Mouse (Mus musculus) midbrain, embryonic 13.5 days (tissue): ENCODE data around the gene Gm3488. TPM values are rescaled to one million over a fixed set of nuclear protein-coding genes. Genes with fewer than 3 reads are reported as not detected.
"Not testable (repeated sequence)": the region's sequence is repeated elsewhere in the genome, so short reads cannot be mapped to it uniquely, and the experiment has no call there.

Experiments
- ATAC-seq: fragments of 200-750 bp; cut with Nextera tagmentation; 2 replicates; pipeline ENCODE4 v1.8.0; 2017; ENCODE audit warnings: mild to moderate bottlenecking, moderate TSS enrichment, moderate library complexity
- H3K27ac ChIP-seq: fragments of 300-500 bp; sonication (generic); 2 replicates; pipeline ENCODE4 v1.5.1; 2015; ENCODE audit warnings: inconsistent platforms, mild to moderate bottlenecking, moderate library complexity
- H3K27me3 ChIP-seq: fragments of 300-500 bp; sonication (generic); 2 replicates; pipeline ENCODE4 v1.6.1; 2015; ENCODE audit warnings: mild to moderate bottlenecking, inconsistent platforms
- H3K36me3 ChIP-seq: fragments of 300-500 bp; sonication (generic); 2 replicates; pipeline ENCODE4 v1.6.1; 2015; ENCODE audit warnings: mild to moderate bottlenecking, inconsistent platforms
- H3K4me1 ChIP-seq: fragments of 300-500 bp; sonication (generic); replicated peaks from 2 replicates; pipeline ENCODE4 v1.6.1; 2015; ENCODE audit warnings: inconsistent platforms
- H3K4me2 ChIP-seq: fragments of 300-500 bp; sonication (generic); replicated peaks from 2 replicates; pipeline ENCODE4 v1.6.1; 2015; ENCODE audit warnings: moderate library complexity, mild to moderate bottlenecking, inconsistent platforms
- H3K4me3 ChIP-seq: fragments of 300-500 bp; sonication (generic); replicated peaks from 2 replicates; pipeline ENCODE4 v1.5.1; 2015; ENCODE audit warnings: mild to moderate bottlenecking, inconsistent platforms
- H3K9ac ChIP-seq: fragments of 300-500 bp; sonication (generic); replicated peaks from 2 replicates; pipeline ENCODE4 v1.6.1; 2015; ENCODE audit warnings: mild to moderate bottlenecking, inconsistent platforms
- H3K9me3 ChIP-seq: fragments of 300-500 bp; sonication (generic); 2 replicates; pipeline ENCODE4 v1.6.1; 2016; ENCODE audit warnings: mild to moderate bottlenecking, inconsistent platforms
- WGBS: fragments of 180-500 bp; shearing (Covaris S2); methylation state at CpG from one replicate; pipeline ENCODE4 v1.1.7; 2015; 5-methylcytosine and 5-hydroxymethylcytosine counted together
- polyA plus RNA-seq: library from polyadenylated mRNA; unstranded; fragments of >200 nt; fragmentation: Nextera tagmentation; extraction: Ambion mirVana; gene quantifications from 2 replicates; pipeline ENCODE4 v1.2.1, GENCODE M21; 2015

The Gm3488 gene
- polyA plus RNA-seq, result 8.7 and 9.5 TPM in 2 replicates

DNA sequence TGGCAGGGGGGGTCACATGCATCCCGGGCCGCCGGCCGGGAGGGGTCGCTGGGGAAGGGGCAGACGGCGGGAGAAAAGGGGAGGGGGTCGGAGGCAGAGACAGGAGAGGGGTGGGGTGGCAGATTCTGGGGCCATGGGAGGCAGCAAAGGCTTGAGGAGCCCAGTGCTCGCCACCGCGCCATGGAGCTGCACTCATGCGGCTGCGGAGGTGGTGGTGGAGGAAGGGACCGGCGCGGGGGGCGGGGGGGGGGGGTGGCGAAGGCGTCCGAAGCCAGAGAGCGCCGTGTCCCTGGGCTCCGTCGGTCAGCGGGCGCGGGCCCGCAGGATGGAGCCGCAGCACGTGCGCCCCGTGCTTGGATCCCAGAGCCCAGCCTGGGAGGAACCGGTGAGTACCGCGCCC lies at the start of gene Gm3488:
TSS of gene Gm3488 (plus strand) at position 301 of the 400 bp plus-strand sequence.
- whole genome bisulfite sequencing, result no CpG with 5 or more reads among the region's 35 CpGs
- H3K9ac ChIP-seq, H3K36me3 ChIP-seq: not testable (repeated sequence)

GRCm38 (mm10) chr14:5455367-5455766 lies 46.1 kb upstream of the Gm3488 start, which contains the start of gene Gm3194:
TSS of gene Gm3194 (minus strand) at chr14:5455467.
- not testable (repeated sequence) for ATAC-seq, H3K27ac ChIP-seq, H3K4me3 ChIP-seq, H3K4me1 ChIP-seq, H3K9ac ChIP-seq, H3K9me3 ChIP-seq, H3K4me2 ChIP-seq, H3K36me3 ChIP-seq, H3K27me3 ChIP-seq
- WGBS, result no CpG with 5 or more reads among the region's 3 CpGs

More for the DNA sequence above, at the start of gene Gm3488:
- H3K27me3 ChIP-seq, ATAC-seq, H3K9me3 ChIP-seq, H3K4me1 ChIP-seq, H3K27ac ChIP-seq, H3K4me2 ChIP-seq, H3K4me3 ChIP-seq: not testable (repeated sequence)

DNA sequence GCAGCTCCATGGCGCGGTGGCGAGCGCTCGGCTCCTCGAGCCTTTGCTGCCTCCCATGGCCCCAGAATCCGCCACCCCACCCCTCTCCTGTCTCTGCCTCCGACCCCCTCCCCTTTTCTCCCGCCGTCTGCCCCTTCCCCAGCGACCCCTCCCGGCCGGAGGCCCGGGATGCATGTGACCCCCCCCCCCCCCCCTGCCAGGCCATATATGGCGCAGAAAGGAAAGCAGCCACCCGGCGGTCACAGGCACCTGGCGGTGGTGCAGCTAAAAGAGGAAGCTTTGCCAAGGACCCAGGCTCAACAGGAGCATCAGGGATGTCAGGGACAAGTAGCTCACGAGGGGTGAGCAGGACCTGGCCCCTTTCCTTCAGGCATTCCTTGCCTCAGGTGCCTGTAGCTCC lies 41.0 kb upstream of the Gm3488 start:
- not testable (repeated sequence) for ATAC-seq, H3K4me1 ChIP-seq, H3K4me2 ChIP-seq, H3K9ac ChIP-seq, H3K9me3 ChIP-seq, H3K27ac ChIP-seq, H3K4me3 ChIP-seq, H3K36me3 ChIP-seq, H3K27me3 ChIP-seq
- no CpG with 5 or more reads among the region's 19 CpGs for WGBS

GRCm38 (mm10) chr14:5477730-5478129 lies 23.7 kb upstream of the Gm3488 start, which contains the start of gene Gm8246:
TSS of gene Gm8246 (minus strand) at chr14:5477830.
- H3K27ac ChIP-seq, H3K9ac ChIP-seq, H3K4me1 ChIP-seq, H3K27me3 ChIP-seq, H3K36me3 ChIP-seq, H3K4me3 ChIP-seq, ATAC-seq, H3K9me3 ChIP-seq, H3K4me2 ChIP-seq: not testable (repeated sequence)
- WGBS, result no CpG with 5 or more reads among the region's 3 CpGs

GRCm38 (mm10) chr14:5483907-5484306 lies 17.6 kb upstream of the Gm3488 start, which contains the start of gene Gm3187:
TSS of gene Gm3187 (plus strand) at chr14:5484207.
- not testable (repeated sequence) for H3K27ac ChIP-seq, H3K4me2 ChIP-seq
- 94% methylated on average over 4 of the region's 5 CpGs for WGBS

DNA sequence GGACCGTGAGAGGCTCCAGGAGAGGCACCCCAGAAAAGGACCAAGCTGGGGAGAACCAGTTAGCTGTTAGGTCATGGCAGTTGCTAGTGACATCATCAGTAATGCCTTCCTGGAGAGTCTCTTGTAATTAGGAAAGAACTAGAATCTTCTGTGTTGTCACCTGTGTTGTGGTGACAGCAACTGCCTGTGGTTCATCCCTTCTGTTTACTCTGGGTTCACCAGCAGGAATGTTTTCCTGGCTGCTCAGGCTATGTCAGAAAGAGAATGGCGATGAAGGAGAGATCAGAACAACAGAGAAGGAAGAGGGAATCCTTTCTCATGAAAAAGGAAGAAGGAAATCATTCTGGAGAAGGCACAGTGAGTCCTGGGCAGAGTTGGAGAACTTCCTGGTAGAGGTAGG lies 36.7 kb downstream of the Gm3488 start, which contains the start of gene Gm3532:
TSS of gene Gm3532 (plus strand) at position 301 of the 400 bp plus-strand sequence.
- not testable (repeated sequence) for H3K4me1 ChIP-seq, H3K27ac ChIP-seq, H3K27me3 ChIP-seq, H3K4me3 ChIP-seq, H3K36me3 ChIP-seq, H3K9ac ChIP-seq, ATAC-seq, H3K9me3 ChIP-seq, H3K4me2 ChIP-seq
- WGBS, result no CpG with 5 or more reads among the region's 2 CpGs

More at GRCm38 (mm10) chr14:5483907-5484306, 17.6 kb upstream of the Gm3488 start, which contains the start of gene Gm3187:
- H3K9me3 ChIP-seq, ATAC-seq, H3K27me3 ChIP-seq, H3K9ac ChIP-seq, H3K36me3 ChIP-seq, H3K4me3 ChIP-seq, H3K4me1 ChIP-seq: not testable (repeated sequence)

Other genes starting within 250 kb of the Gm3488 start
- not detected in 2 replicates for gene Gm3526, start 241.1 kb upstream of the Gm3488 start, polyA plus RNA-seq
- gene Gm3542, start 166.7 kb upstream of the Gm3488 start, polyA plus RNA-seq, result not detected in 2 replicates
- gene Gm3500, start 112.6 kb upstream of the Gm3488 start, polyA plus RNA-seq, result 1.3 and 2.0 TPM in 2 replicates
- 1.9 and 2.7 TPM in 2 replicates for gene Gm3194, start 46.2 kb upstream of the Gm3488 start, polyA plus RNA-seq
- not detected in 2 replicates for gene Gm8246, start 23.8 kb upstream of the Gm3488 start, polyA plus RNA-seq
- gene Gm3187, start 17.5 kb upstream of the Gm3488 start, polyA plus RNA-seq, result 0.09 TPM in 1 of 2 replicates, not detected in the other
- not detected in 2 replicates for gene Gm3532, start 36.8 kb downstream of the Gm3488 start, polyA plus RNA-seq
- gene Gm8265, start 131.4 kb downstream of the Gm3488 start, polyA plus RNA-seq, result not detected in 2 replicates
- not detected in 2 replicates for gene Gm9603, start 185.8 kb downstream of the Gm3488 start, polyA plus RNA-seq
- gene Gm3373, start 239.9 kb downstream of the Gm3488 start, polyA plus RNA-seq, result 0.82 TPM in 1 of 2 replicates, not detected in the other